Mouse (Mus musculus) lung, adult 2 months (tissue): Measurements from ENCODE around the gene Eya2.

Experiments used
- CTCF ChIP-seq: fragments of 200-500 bp; IDR thresholded peaks from 2 replicates; pipeline ENCODE4 v1.5.1; 2011; ENCODE audit warnings: mild to moderate bottlenecking, low read length, control low read depth; ENCODE audit not compliant: insufficient read depth
- POLR2A ChIP-seq: fragments of 200-500 bp; IDR thresholded peaks from 2 replicates; pipeline ENCODE4 v1.6.1; 2011; ENCODE audit warnings: low read depth, mild to moderate bottlenecking, control low read depth, low read length, borderline replicate concordance; ENCODE audit errors: extremely low read depth

DNA sequence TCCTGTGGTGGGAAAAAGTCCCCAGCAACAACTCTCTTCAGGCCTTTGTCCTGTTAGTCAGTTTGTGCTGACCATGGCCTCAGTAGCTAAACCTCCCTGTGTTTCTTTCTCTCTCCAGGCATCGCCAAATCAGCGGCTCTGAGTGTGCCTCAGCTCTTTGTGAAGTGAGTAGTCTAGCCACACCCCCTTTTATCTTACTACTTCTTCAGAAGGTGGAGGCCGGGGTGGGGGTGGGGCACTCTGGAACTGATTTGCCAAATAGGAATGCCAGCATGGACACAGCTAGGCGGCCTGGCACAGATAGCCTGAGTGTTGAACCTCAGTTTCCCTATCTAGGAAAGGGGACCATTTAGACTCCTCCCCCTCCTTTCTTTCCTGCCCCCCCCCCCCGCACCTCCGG is 87.9 kb downstream of the Eya2 start:
- TF ChIP-seq CTCF (no peak), POLR2A (no peak)
